Mouse (Mus musculus) midbrain, embryonic 14.5 days (tissue): ENCODE data around the gene Il20rb. TPM values are rescaled to one million over a fixed set of nuclear protein-coding genes. Genes with fewer than 3 reads are reported as not detected.
A peak's percentile ranks its signal among the peaks of the same experiment; 100 is the strongest.

ENCODE experiments used
- ATAC-seq: fragments of 200-750 bp; cut with Nextera tagmentation; 2 replicates; pipeline ENCODE4 v1.8.0; 2017; ENCODE audit warnings: moderate number of reproducible peaks, moderate library complexity; ENCODE audit not compliant: low FRiP score, low TSS enrichment
- DNase-seq: peaks from one replicate; pipeline ENCODE4 v3.0.0-alpha.2; 2015
- H3K27ac ChIP-seq: fragments of 300-500 bp; sonication (generic); replicated peaks from 2 replicates; pipeline ENCODE4 v1.5.1; 2014; ENCODE audit warnings: mild to moderate bottlenecking, low read depth, low read length, moderate library complexity
- H3K27me3 ChIP-seq: fragments of 300-500 bp; sonication (generic); 2 replicates; pipeline ENCODE4 v1.6.1; 2014; ENCODE audit warnings: low read length, control low read depth, mixed read lengths; ENCODE audit not compliant: control insufficient read depth, insufficient read depth
- H3K36me3 ChIP-seq: fragments of 300-500 bp; sonication (generic); 2 replicates; pipeline ENCODE4 v1.6.1; 2014; ENCODE audit warnings: low read length, control low read depth; ENCODE audit not compliant: control insufficient read depth, insufficient read depth
- H3K4me1 ChIP-seq: fragments of 300-500 bp; sonication (generic); 2 replicates; pipeline ENCODE4 v1.6.1; 2014; ENCODE audit warnings: mild to moderate bottlenecking, antibody characterized with exemption, low read length, control low read depth; ENCODE audit not compliant: control insufficient read depth, insufficient read depth
- H3K4me2 ChIP-seq: fragments of 300-500 bp; sonication (generic); 2 replicates; pipeline ENCODE4 v1.6.1; 2014; ENCODE audit warnings: mild to moderate bottlenecking, low read length, moderate library complexity
- H3K4me3 ChIP-seq: fragments of 300-500 bp; sonication (generic); replicated peaks from 2 replicates; pipeline ENCODE4 v1.5.1; 2014; ENCODE audit warnings: low read depth, low read length
- H3K9ac ChIP-seq: fragments of 300-500 bp; sonication (generic); replicated peaks from 2 replicates; pipeline ENCODE4 v1.6.1; 2014; ENCODE audit warnings: mild to moderate bottlenecking, low read length, moderate library complexity
- H3K9me3 ChIP-seq: fragments of 300-500 bp; sonication (generic); 2 replicates; pipeline ENCODE4 v1.6.1; 2016; ENCODE audit warnings: low read length, control low read depth, mixed read lengths; ENCODE audit not compliant: control insufficient read depth
- WGBS: fragments of 180-500 bp; shearing (Covaris S2); extraction: QIAGEN DNeasy Blood & Tissue Kit; methylation state at CpG from one replicate; pipeline ENCODE4 v1.1.7; 2014; 5-methylcytosine and 5-hydroxymethylcytosine counted together
- polyA plus RNA-seq: library from polyadenylated mRNA; unstranded; fragments of >200 nt; fragmentation: Nextera tagmentation; extraction: Ambion mirVana; gene quantifications from 2 replicates; pipeline ENCODE4 v1.2.1, GENCODE M21; 2014

Gene Il20rb
- polyA plus RNA-seq, 1 experiment from 2014 or later, result 0.99 TPM

GRCm38 (mm10) chr9:100430911-100431310 lies 55.7 kb downstream of the Il20rb start:
- Histone ChIP-seq H3K36me3 (no peaks in the 10 kb centered on the region), H3K27me3 (no peaks in the 10 kb centered on the region), H3K4me2 (no peak overlapping the region), H3K4me1 (no peaks in the 10 kb centered on the region), H3K9me3 (no peaks in the 10 kb centered on the region), H3K27ac (no peak overlapping the region), H3K9ac (no peak overlapping the region), H3K4me3 (no peak overlapping the region)
- DNase-seq (no peak), ATAC-seq (no peak)
- 88% methylated on average over 2 of the region's 2 CpGs for WGBS

GRCm38 (mm10) chr9:100419644-100420043 lies 66.9 kb downstream of the Il20rb start:
- H3K9ac ChIP-seq, result no peak overlapping the region
- no peaks in the 10 kb centered on the region for H3K27me3 ChIP-seq
- no peaks in the 10 kb centered on the region for H3K36me3 ChIP-seq
- H3K4me3 ChIP-seq, result no peak overlapping the region
- no peak overlapping the region for H3K4me2 ChIP-seq
- no peak overlapping the region for H3K27ac ChIP-seq
- H3K9me3 ChIP-seq, result no peaks in the 10 kb centered on the region
- WGBS, result 89% methylated on average over 8 of the region's 8 CpGs
- ATAC-seq (no peak), DNase-seq (no peak)
- peaks cover 16% of the 10 kb centered on the region for H3K4me1 ChIP-seq

- Histone ChIP-seq H3K9ac (no peak overlapping the region), H3K4me2 (no peak overlapping the region), H3K4me3 (no peak overlapping the region), H3K27me3 (no peaks in the 10 kb centered on the region), H3K9me3 (no peaks in the 10 kb centered on the region), H3K27ac (no peak overlapping the region), H3K4me1 (peaks cover 16% of the 10 kb centered on the region), H3K36me3 (no peaks in the 10 kb centered on the region)
- no peak for DNase-seq
- ATAC-seq, result no peak
- WGBS, result 92% methylated on average over 8 of the region's 8 CpGs
Observed at GRCm38 (mm10) chr9:100419103-100419502, 67.5 kb downstream of the Il20rb start.

- peaks cover 16% of the 10 kb centered on the region for H3K4me1 ChIP-seq
- no peak overlapping the region for H3K4me3 ChIP-seq
- DNase-seq, result no peak
- no peak overlapping the region for H3K4me2 ChIP-seq
- WGBS, result 36% methylated on average over 1 of the region's 1 CpGs
- H3K36me3 ChIP-seq, result no peaks in the 10 kb centered on the region
- no peak overlapping the region for H3K9ac ChIP-seq
- no peaks in the 10 kb centered on the region for H3K27me3 ChIP-seq
- no peak overlapping the region for H3K27ac ChIP-seq
- ATAC-seq, result no peak
- no peaks in the 10 kb centered on the region for H3K9me3 ChIP-seq
Observed at GRCm38 (mm10) chr9:100416756-100417155, 69.8 kb downstream of the Il20rb start.

GRCm38 (mm10) chr9:100416299-100416698 lies 70.3 kb downstream of the Il20rb start:
- H3K4me1 ChIP-seq, result peaks cover 16% of the 10 kb centered on the region
- DNase-seq (no peak), ATAC-seq (no peak)
- H3K4me3 ChIP-seq, result no peak overlapping the region
- H3K27ac ChIP-seq, result no peak overlapping the region
- H3K27me3 ChIP-seq, result no peaks in the 10 kb centered on the region
- no peaks in the 10 kb centered on the region for H3K9me3 ChIP-seq
- H3K36me3 ChIP-seq, result no peaks in the 10 kb centered on the region
- no peak overlapping the region for H3K9ac ChIP-seq
- no peak overlapping the region for H3K4me2 ChIP-seq
- WGBS, result 78% methylated on average over 6 of the region's 6 CpGs

- Histone ChIP-seq H3K9ac (no peak overlapping the region), H3K36me3 (no peaks in the 10 kb centered on the region), H3K27ac (0 out of 2 replicates have a peak overlapping the region, but pooled peaks have one; percentile 5), H3K9me3 (no peaks in the 10 kb centered on the region), H3K4me3 (no peak overlapping the region), H3K4me1 (peaks cover 16% of the 10 kb centered on the region), H3K4me2 (no peak overlapping the region), H3K27me3 (no peaks in the 10 kb centered on the region)
- peak; percentile 46; the same call in 1 of the 2 replicates for ATAC-seq
- peak; percentile 89 for DNase-seq
- 23% methylated on average over 7 of the region's 7 CpGs for WGBS
Observed at GRCm38 (mm10) chr9:100415328-100415979, 71.1 kb downstream of the Il20rb start.

Other genes starting within 250 kb of the Il20rb start
- gene Nck1, start 59.3 kb upstream of the Il20rb start, polyA plus RNA-seq, result 61.9 and 69.3 TPM in 2 replicates
- gene Slc35g2, start 84.3 kb upstream of the Il20rb start, polyA plus RNA-seq, result 16.9 and 18.5 TPM in 2 replicates
- gene Stag1, start 111.0 kb upstream of the Il20rb start, polyA plus RNA-seq, result 41.3 and 45.2 TPM in 2 replicates